Mouse (Mus musculus) duodenum, adult 2 months (tissue): ENCODE measurements around the gene Triap1. TPM values are rescaled to one million over a fixed set of nuclear protein-coding genes. Genes with fewer than 3 reads are reported as not detected.

Source experiments
- polyA plus RNA-seq: library from polyadenylated mRNA; depleted of rRNA; stranded (reverse); fragments of >200 nt; gene quantifications from 2 replicates; pipeline ENCODE4 v1.2.3, GENCODE M21; 2012; ENCODE audit warnings: low replicate concordance; rRNA removed

The Triap1 gene
- 4.4 and 5.8 TPM in 2 replicates for polyA plus RNA-seq

GRCm38 (mm10) chr5:115340577-115341313 is at the start of gene Triap1, which contains the start of gene Gatc:
Triap1 (plus strand) TSS chr5:115341225.
Gatc (minus strand) TSS chr5:115341178.

DNA sequence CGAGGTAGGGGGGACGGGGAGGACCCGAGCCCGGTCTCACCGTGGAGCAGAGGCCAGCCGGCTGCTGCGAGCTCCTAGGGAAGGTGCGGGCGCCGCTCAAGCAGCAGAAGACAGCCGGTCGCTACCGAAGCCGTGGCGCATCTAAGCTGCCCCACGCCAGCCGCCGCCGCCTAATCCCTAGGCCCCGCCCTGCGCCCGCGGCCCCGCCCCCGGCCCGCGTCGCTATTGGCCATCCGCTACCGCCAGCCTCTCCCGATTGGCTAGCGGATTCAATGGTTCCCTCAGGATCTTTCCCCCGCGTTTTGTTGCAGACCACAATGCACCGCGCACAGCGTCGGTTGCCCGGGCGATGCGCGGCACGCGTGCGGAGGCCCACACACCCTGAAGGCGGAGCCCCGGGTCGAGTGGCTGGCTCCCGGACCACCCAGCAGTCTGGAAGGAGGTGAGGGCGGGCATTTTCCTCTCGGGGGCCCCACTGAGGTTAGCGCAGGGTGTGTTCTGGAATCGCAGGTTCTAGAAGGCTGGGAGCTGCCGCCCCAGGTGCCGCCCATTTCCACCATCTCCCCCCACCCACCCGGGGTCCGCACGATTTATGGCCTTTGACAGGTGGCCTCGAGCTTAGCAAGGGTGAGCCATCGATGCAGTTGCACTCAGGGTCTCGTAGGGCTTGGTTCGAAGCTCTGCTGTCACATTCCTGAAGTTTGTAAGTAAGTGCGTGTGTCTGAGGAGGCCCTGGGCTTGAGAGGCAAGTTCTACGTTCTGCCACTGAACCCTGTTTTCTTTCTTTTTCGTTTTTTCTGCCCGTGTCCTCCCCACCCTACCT is 40.0 kb upstream of the Triap1 start, which contains the start of gene Dynll1:
Dynll1 (minus strand) TSS at position 208 of the 823 bp plus-strand sequence.

GRCm38 (mm10) chr5:115326875-115327609 is 14.0 kb upstream of the Triap1 start, which contains the start of gene Srsf9:
Srsf9 (plus strand) TSS chr5:115327177.

GRCm38 (mm10) chr5:115348546-115349224 is 7.7 kb downstream of the Triap1 start, which contains the start of gene Cox6a1:
Cox6a1 (minus strand) TSS chr5:115348981.

Other genes starting within 250 kb of the Triap1 start
- not detected in 2 replicates for gene Gm10401, start 242.9 kb upstream of the Triap1 start, polyA plus RNA-seq
- 108 and 115 TPM in 2 replicates for gene Acads, start 221.9 kb upstream of the Triap1 start, polyA plus RNA-seq
- 22.9 and 24.4 TPM in 2 replicates for gene Unc119b, start 206.2 kb upstream of the Triap1 start, polyA plus RNA-seq
- gene Mlec, start 183.0 kb upstream of the Triap1 start, polyA plus RNA-seq, result 79.9 and 88.7 TPM in 2 replicates
- 1.3 and 1.8 TPM in 2 replicates for gene Cabp1, start 146.8 kb upstream of the Triap1 start, polyA plus RNA-seq
- 88.3 and 126 TPM in 2 replicates for gene Pop5, start 105.4 kb upstream of the Triap1 start, polyA plus RNA-seq
- gene Rnf10, start 68.3 kb upstream of the Triap1 start, polyA plus RNA-seq, result 116 and 207 TPM in 2 replicates
- 5.3 and 8.8 TPM in 2 replicates for gene Coq5, start 61.6 kb upstream of the Triap1 start, polyA plus RNA-seq
- 36.5 and 44.0 TPM in 2 replicates for gene Dynll1, start 40.2 kb upstream of the Triap1 start, polyA plus RNA-seq
- gene Srsf9, start 14.0 kb upstream of the Triap1 start, polyA plus RNA-seq, result 13.2 and 25.7 TPM in 2 replicates
- 3.6 and 4.6 TPM in 2 replicates for gene Gatc, start within 50 bp of the Triap1 start, polyA plus RNA-seq
- 4,451 and 10,335 TPM in 2 replicates for gene Cox6a1, start 7.8 kb downstream of the Triap1 start, polyA plus RNA-seq
- 10.6 and 14.7 TPM in 2 replicates for gene Msi1, start 88.4 kb downstream of the Triap1 start, polyA plus RNA-seq
- 7.9 and 176 TPM in 2 replicates for gene Pla2g1b, start 125.0 kb downstream of the Triap1 start, polyA plus RNA-seq
- gene Sirt4, start 143.5 kb downstream of the Triap1 start, polyA plus RNA-seq, result 15.8 and 17.5 TPM in 2 replicates
- 122 and 147 TPM in 2 replicates for gene Pxn, start 165.5 kb downstream of the Triap1 start, polyA plus RNA-seq
- 1,282 and 1,897 TPM in 2 replicates for gene Rplp0, start 218.2 kb downstream of the Triap1 start, polyA plus RNA-seq
- 18.8 and 34.4 TPM in 2 replicates for gene Gcn1l1, start 224.0 kb downstream of the Triap1 start, polyA plus RNA-seq